Mouse (Mus musculus) embryonic fibroblast, embryonic 13.5 days (primary cell): ENCODE measurements around the gene Dgki.

Experiments used
- CTCF ChIP-seq: IDR thresholded peaks from 2 replicates; pipeline ENCODE4 v1.5.1; 2011; ENCODE audit warnings: mild to moderate bottlenecking, control low read depth, low read length, moderate library complexity, borderline replicate concordance; ENCODE audit not compliant: insufficient read depth
- POLR2A ChIP-seq: IDR thresholded peaks from 2 replicates; pipeline ENCODE4 v1.6.1; 2011; ENCODE audit warnings: low read depth, mild to moderate bottlenecking, control low read depth, low read length, moderate library complexity

- TF ChIP-seq CTCF (no peak), POLR2A (no peak)
These were observed 141.1 kb downstream of the Dgki start for GRCm38 (mm10) chr6:37158880-37159279.
